Mouse (Mus musculus) kidney, embryonic 16.5 days (tissue): ENCODE results near the gene Ank. TPM values are rescaled to one million over a fixed set of nuclear protein-coding genes. Genes with fewer than 3 reads are reported as not detected.

Experiments
- ATAC-seq: fragments of 200-750 bp; cut with Nextera tagmentation; 2 replicates; pipeline ENCODE4 v1.8.0; 2017; ENCODE audit warnings: moderate TSS enrichment; ENCODE audit not compliant: low FRiP score, low TSS enrichment
- H3K27ac ChIP-seq: fragments of 300-500 bp; sonication (generic); 2 replicates; pipeline ENCODE4 v1.5.1; 2014; ENCODE audit warnings: low read length
- H3K27me3 ChIP-seq: fragments of 300-500 bp; sonication (generic); 2 replicates; pipeline ENCODE4 v1.6.1; 2014; ENCODE audit warnings: low read length, control low read depth, mixed read lengths; ENCODE audit not compliant: insufficient read depth
- H3K36me3 ChIP-seq: fragments of 300-500 bp; sonication (generic); 2 replicates; pipeline ENCODE4 v1.6.1; 2014; ENCODE audit warnings: low read length, control low read depth, mixed read lengths; ENCODE audit not compliant: insufficient read depth
- H3K4me1 ChIP-seq: fragments of 300-500 bp; sonication (generic); 2 replicates; pipeline ENCODE4 v1.6.1; 2014; ENCODE audit warnings: low read length, control low read depth, mixed read lengths; ENCODE audit not compliant: insufficient read depth
- H3K4me2 ChIP-seq: fragments of 300-500 bp; sonication (generic); replicated peaks from 2 replicates; pipeline ENCODE4 v1.6.1; 2014; ENCODE audit warnings: low read depth, low read length
- H3K4me3 ChIP-seq: fragments of 300-500 bp; sonication (generic); 2 replicates; pipeline ENCODE4 v1.5.1; 2014; ENCODE audit warnings: mild to moderate bottlenecking, low read length
- H3K9ac ChIP-seq: fragments of 300-500 bp; sonication (generic); replicated peaks from 2 replicates; pipeline ENCODE4 v1.6.1; 2014; ENCODE audit warnings: low read length
- H3K9me3 ChIP-seq: fragments of 300-500 bp; sonication (generic); 2 replicates; pipeline ENCODE4 v1.6.1; 2016; ENCODE audit warnings: low read length, control low read depth
- WGBS: fragments of 180-500 bp; shearing (Covaris S2); extraction: QIAGEN DNeasy Blood & Tissue Kit; methylation state at CpG from one replicate; pipeline ENCODE4 v1.1.7; 2014; 5-methylcytosine and 5-hydroxymethylcytosine counted together
- polyA plus RNA-seq: library from polyadenylated mRNA; unstranded; fragments of >200 nt; fragmentation: Nextera tagmentation; extraction: Ambion mirVana; gene quantifications from 2 replicates; pipeline ENCODE4 v1.2.1, GENCODE M21; 2015

Gene Ank
- polyA plus RNA-seq, 1 experiment from 2014 or later, result 7.2 TPM

DNA sequence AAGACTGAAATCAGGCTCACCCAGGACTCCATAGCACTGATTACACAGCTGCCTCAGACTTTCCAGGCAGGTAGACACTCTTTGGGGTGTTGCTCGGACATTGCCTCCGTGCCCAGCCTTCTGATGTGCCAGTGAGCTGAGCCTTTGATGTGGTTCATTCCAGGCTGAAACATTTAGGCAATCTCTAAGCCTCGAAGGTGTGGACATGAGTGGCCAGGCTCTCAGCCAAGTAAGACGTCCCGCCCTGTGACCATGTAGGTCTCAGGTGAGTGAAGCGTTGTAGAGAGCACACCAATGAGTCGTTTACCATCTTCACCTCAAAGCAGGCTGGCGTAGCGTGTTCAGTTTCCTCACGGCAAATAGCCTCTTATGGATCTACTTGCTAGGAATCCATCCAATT lies 25.7 kb downstream of the Ank start:
- H3K9ac ChIP-seq, result no peak overlapping the region
- no peak overlapping the region for H3K4me3 ChIP-seq
- H3K36me3 ChIP-seq, result no peaks in the 10 kb centered on the region
- H3K27me3 ChIP-seq, result no peaks in the 10 kb centered on the region
- no peak overlapping the region for H3K27ac ChIP-seq
- H3K4me1 ChIP-seq, result peaks cover 8% of the 10 kb centered on the region
- 86% methylated on average over 10 of the region's 10 CpGs for WGBS
- ATAC-seq, result no peak
- H3K4me2 ChIP-seq, result no peak overlapping the region
- no peaks in the 10 kb centered on the region for H3K9me3 ChIP-seq

DNA sequence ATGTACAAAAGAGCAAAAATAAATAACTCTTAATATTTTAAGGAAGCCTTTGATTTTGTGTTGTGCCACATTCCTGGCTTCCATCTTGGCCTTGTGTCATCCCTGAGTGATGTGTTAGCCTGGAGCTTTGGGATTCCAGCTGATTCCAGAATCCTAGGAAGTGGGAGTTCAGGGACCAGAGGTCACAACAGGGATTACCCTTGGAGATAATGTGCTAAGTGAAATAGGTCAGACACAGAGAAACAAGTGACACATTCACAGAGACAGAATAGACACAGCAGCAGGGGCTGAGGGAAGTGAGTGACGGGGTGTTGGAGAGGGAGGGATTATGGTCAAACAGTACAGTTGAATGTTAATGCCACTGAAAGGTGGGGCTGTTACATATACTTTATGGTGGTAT lies 26.3 kb downstream of the Ank start:
- H3K9ac ChIP-seq, result no peak overlapping the region
- H3K4me1 ChIP-seq, result peaks cover 7% of the 10 kb centered on the region
- H3K4me3 ChIP-seq, result no peak overlapping the region
- ATAC-seq, result no peak
- no peak overlapping the region for H3K4me2 ChIP-seq
- H3K9me3 ChIP-seq, result no peaks in the 10 kb centered on the region
- no peaks in the 10 kb centered on the region for H3K36me3 ChIP-seq
- WGBS, result 95% methylated on average over 1 of the region's 1 CpGs
- no peaks in the 10 kb centered on the region for H3K27me3 ChIP-seq
- H3K27ac ChIP-seq, result no peak overlapping the region

GRCm38 (mm10) chr15:27493516-27493915 lies 27.0 kb downstream of the Ank start:
- no peaks in the 10 kb centered on the region for H3K9me3 ChIP-seq
- no peaks in the 10 kb centered on the region for H3K27me3 ChIP-seq
- no peak overlapping the region for H3K9ac ChIP-seq
- no peak overlapping the region for H3K4me2 ChIP-seq
- H3K4me1 ChIP-seq, result peaks cover 7% of the 10 kb centered on the region
- no peak overlapping the region for H3K4me3 ChIP-seq
- H3K27ac ChIP-seq, result no peak overlapping the region
- no peaks in the 10 kb centered on the region for H3K36me3 ChIP-seq
- WGBS, result 53% methylated on average over 10 of the region's 10 CpGs
- no peak for ATAC-seq

DNA sequence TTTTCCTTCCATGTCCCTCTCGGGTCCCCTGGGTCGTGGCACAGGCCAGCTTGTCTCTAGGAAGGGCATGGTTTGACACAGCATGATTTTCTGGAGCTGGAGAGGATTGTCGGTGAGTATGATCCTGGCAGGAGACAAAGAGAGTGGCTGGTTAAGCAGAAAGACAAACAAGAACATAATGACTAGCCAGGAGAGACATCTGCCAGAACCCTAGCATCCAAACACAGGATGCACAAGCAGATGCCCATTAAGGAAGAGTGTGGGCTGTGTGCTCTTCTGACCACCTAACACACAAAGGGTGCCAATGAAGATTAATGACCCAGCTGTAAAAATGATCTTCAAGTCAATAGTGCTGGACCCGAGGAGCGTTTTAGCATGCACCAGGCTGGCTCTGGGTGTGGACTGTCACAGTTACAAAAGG lies 29.5 kb downstream of the Ank start:
- H3K4me1 ChIP-seq, result peaks cover 7% of the 10 kb centered on the region
- no peak overlapping the region for H3K4me3 ChIP-seq
- no peaks in the 10 kb centered on the region for H3K9me3 ChIP-seq
- H3K36me3 ChIP-seq, result no peaks in the 10 kb centered on the region
- WGBS, result 26% methylated on average over 5 of the region's 5 CpGs
- H3K4me2 ChIP-seq, result no peak overlapping the region
- 0 out of 2 replicates have a peak overlapping the region, but pooled peaks have one; percentile 19 for H3K9ac ChIP-seq
- no peak overlapping the region for H3K27ac ChIP-seq
- no peaks in the 10 kb centered on the region for H3K27me3 ChIP-seq
- no peak; the same call in 1 of the 2 replicates for ATAC-seq

DNA sequence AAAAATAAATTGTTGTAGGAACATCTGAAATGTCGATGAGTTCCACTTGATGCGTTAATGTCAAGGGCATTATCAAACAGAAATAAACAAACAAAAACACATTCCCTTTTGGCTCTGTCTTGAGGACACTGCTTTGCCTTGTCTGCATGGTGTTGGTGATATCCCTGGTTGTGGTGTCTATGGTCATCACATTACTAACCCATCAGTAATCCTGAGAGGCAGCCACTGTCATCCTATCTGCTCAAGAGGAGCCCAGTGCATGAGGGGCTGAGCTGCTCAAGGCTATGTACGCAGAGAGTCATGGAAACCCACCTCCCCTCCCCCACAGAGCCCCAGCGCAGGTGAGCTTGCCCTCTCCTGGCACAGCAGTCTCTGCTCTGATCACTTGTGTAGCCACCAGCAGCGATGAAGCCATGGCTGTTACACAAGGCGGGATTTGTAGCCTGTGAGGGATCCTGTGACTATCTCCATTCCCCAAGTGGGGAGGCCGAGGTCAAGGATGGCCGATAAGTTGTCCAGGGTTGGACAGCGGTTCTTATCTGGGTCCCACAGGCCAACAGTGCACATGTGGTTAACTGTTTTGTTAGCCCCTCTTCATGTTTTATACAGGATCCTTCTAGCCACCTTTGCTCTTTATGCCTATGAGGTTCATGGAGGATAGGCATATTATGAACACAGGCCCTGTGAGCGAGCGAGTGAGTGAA lies 30.3 kb downstream of the Ank start:
- Histone ChIP-seq H3K9me3 (no peaks in the 10 kb centered on the region), H3K9ac (no peak overlapping the region), H3K36me3 (no peaks in the 10 kb centered on the region), H3K27me3 (no peaks in the 10 kb centered on the region), H3K4me2 (no peak overlapping the region), H3K27ac (no peak overlapping the region), H3K4me3 (no peak overlapping the region), H3K4me1 (peaks cover 7% of the 10 kb centered on the region)
- WGBS, result 88% methylated on average over 11 of the region's 11 CpGs
- no peak; the same call in 1 of the 2 replicates for ATAC-seq

GRCm38 (mm10) chr15:27497300-27497997 lies 31.0 kb downstream of the Ank start:
- Histone ChIP-seq H3K9me3 (no peaks in the 10 kb centered on the region), H3K4me1 (peaks cover 8% of the 10 kb centered on the region), H3K9ac (no peak overlapping the region), H3K27me3 (no peaks in the 10 kb centered on the region), H3K4me3 (no peak overlapping the region), H3K4me2 (no peak overlapping the region), H3K36me3 (no peaks in the 10 kb centered on the region), H3K27ac (no peak overlapping the region)
- ATAC-seq, result no peak
- WGBS, result 85% methylated on average over 7 of the region's 7 CpGs

GRCm38 (mm10) chr15:27498078-27498477 lies 31.6 kb downstream of the Ank start:
- Histone ChIP-seq H3K9me3 (no peaks in the 10 kb centered on the region), H3K27me3 (no peaks in the 10 kb centered on the region), H3K4me2 (no peak overlapping the region), H3K4me3 (no peak overlapping the region), H3K36me3 (no peaks in the 10 kb centered on the region), H3K9ac (no peak overlapping the region), H3K4me1 (peaks cover 12% of the 10 kb centered on the region), H3K27ac (no peak overlapping the region)
- ATAC-seq, result no peak
- 81% methylated on average over 5 of the region's 5 CpGs for WGBS

GRCm38 (mm10) chr15:27500390-27500789 lies 33.9 kb downstream of the Ank start:
- Histone ChIP-seq H3K4me1 (peaks cover 19% of the 10 kb centered on the region), H3K4me3 (no peak overlapping the region), H3K9ac (no peak overlapping the region), H3K36me3 (no peaks in the 10 kb centered on the region), H3K27ac (no peak overlapping the region), H3K4me2 (no peak overlapping the region), H3K27me3 (no peaks in the 10 kb centered on the region), H3K9me3 (no peaks in the 10 kb centered on the region)
- WGBS, result 82% methylated on average over 15 of the region's 15 CpGs
- ATAC-seq, result no peak

DNA sequence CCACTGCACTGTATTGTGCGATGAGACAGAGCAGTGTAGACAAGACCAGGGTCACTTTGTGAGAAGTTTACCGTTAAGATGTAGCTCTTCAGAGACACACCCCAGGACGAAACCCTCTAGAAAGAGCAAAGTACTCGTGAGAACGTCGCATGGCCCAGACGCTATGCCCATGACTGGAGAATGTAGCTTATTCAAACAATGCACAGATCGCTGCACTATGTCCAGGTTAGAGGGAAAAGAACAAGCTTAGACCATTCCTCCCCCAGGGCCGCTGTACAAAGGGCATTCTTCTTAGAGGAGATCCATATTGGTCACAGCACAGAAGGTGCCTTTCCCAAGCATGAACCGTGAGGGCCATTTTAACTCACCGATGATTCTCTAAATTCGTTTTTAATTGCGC lies 35.9 kb downstream of the Ank start:
- 0 out of 2 replicates have a peak, but pooled peaks have one; percentile 44 for ATAC-seq
- no peaks in the 10 kb centered on the region for H3K9me3 ChIP-seq
- no peak overlapping the region for H3K9ac ChIP-seq
- H3K4me1 ChIP-seq, result peaks cover 16% of the 10 kb centered on the region
- no peak overlapping the region for H3K4me3 ChIP-seq
- no peak overlapping the region for H3K4me2 ChIP-seq
- 83% methylated on average over 13 of the region's 13 CpGs for WGBS
- no peaks in the 10 kb centered on the region for H3K36me3 ChIP-seq
- no peak overlapping the region for H3K27ac ChIP-seq
- H3K27me3 ChIP-seq, result no peaks in the 10 kb centered on the region

- Histone ChIP-seq H3K27ac (no peak overlapping the region), H3K4me1 (peaks cover 16% of the 10 kb centered on the region), H3K4me3 (no peak overlapping the region), H3K27me3 (no peaks in the 10 kb centered on the region), H3K9ac (no peak overlapping the region), H3K36me3 (no peaks in the 10 kb centered on the region), H3K9me3 (no peaks in the 10 kb centered on the region), H3K4me2 (no peak overlapping the region)
- 82% methylated on average over 9 of the region's 9 CpGs for WGBS
- ATAC-seq, result no peak
Observed at GRCm38 (mm10) chr15:27503221-27503620, 36.7 kb downstream of the Ank start.
